Mouse (Mus musculus): ENCODE data around the gene Skil. TPM values are rescaled to one million over a fixed set of nuclear protein-coding genes. Genes with fewer than 3 reads are reported as not detected.

Skil gene
- polyA plus RNA-seq (2016; fragmentation: Nextera tagmentation; extraction: Ambion mirVana): 24.2 and 25.5 TPM in 2 replicates

DNA sequence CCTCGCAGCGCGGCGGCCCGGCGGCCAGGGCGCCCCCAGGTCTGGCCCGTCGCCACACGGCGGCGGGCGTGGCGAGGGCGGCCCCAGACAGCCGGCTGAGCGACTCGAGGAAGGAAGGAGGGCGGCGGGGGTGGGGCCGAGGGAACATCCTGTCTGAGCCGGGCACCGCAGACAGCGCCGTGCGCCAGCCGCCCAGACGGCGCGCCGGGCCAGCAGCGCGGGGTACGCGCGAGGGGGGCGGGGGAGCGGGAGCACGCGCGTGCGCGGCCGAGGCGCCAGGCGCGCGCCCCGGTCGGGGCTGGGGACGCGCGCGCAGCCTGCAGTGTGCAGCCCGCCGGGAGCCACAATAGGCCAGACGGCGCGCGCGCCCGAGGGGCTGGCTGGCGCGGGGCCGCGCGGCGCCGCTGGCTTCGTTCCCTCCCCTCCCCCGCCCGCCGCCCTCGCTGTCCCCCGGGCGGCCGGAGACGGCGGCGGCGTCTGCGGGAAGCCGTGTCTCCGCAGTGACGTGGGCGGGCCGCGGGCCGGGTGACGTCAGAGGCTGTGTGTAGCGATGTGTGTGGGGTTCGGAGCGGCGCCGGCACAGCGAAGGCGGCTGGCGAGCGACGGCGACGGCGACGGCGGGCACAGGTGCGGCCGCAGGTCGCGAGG, at the start of gene Skil:
Gene Skil, plus strand, starts transcription at position 528 of the 648 bp plus-strand sequence.
- WGBS: under 1% methylated on average over 103 of the region's 109 CpGs
- H3K9me3 ChIP-seq: no peaks in the 10 kb centered on the region
- peaks cover 51% of the 10 kb centered on the region for H3K4me1 ChIP-seq
- H3K4me3 ChIP-seq: peak within 1 kb of the TSS; percentile 96
- H3K27ac ChIP-seq: peak within 1 kb of the TSS; percentile 98
- H3K36me3 ChIP-seq (replicated peaks): peaks cover 21% of the 10 kb centered on the region
- H3K27me3 ChIP-seq (ENCODE audit: poor library complexity, severe bottlenecking): peaks cover 22% of the 10 kb centered on the region
- peak; percentile 90 for DNase-seq (ENCODE audit: extremely low spot score, low spot score)

- 80% methylated on average over 3 of the region's 3 CpGs for WGBS
- peaks cover 57% of the 10 kb centered on the region for H3K36me3 ChIP-seq (replicated peaks)
These were observed 47.6 kb upstream of the Skil start for GRCm38 (mm10) chr3:31047263-31047662.

DNA sequence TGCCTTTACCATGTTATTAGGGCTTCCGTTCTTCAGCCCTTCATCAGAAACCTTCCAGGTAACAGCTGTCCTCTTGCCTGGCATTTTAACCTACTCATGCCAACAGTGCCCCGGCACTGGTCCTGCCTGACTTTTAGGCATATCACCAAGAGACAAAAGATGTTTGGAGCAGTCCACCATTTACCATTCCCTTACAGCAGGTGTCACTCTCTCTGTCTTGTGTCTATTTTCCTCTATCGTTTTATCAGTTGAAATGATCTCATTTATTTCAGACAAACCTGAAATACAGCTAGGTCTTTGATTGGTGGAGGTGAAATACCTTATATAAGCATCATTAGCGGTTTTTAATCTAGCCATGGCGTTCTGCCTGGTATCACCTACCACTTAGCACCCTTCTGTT, 45.8 kb upstream of the Skil start:
- no peak overlapping the region for H3K27ac ChIP-seq
- 91% methylated on average over 5 of the region's 5 CpGs for WGBS

More at GRCm38 (mm10) chr3:31047263-31047662, 47.6 kb upstream of the Skil start:
- H3K27ac ChIP-seq: no peak overlapping the region
- no peaks in the 10 kb centered on the region for H3K27me3 ChIP-seq (ENCODE audit: poor library complexity, severe bottlenecking)
- 0 out of 2 replicates have a peak, but pooled peaks cover 4% of the 10 kb centered on the region for H3K4me1 ChIP-seq
- DNase-seq (ENCODE audit: extremely low spot score, low spot score): no peak
- no peaks in the 10 kb centered on the region for H3K9me3 ChIP-seq
- no peak overlapping the region for H3K4me3 ChIP-seq

DNA sequence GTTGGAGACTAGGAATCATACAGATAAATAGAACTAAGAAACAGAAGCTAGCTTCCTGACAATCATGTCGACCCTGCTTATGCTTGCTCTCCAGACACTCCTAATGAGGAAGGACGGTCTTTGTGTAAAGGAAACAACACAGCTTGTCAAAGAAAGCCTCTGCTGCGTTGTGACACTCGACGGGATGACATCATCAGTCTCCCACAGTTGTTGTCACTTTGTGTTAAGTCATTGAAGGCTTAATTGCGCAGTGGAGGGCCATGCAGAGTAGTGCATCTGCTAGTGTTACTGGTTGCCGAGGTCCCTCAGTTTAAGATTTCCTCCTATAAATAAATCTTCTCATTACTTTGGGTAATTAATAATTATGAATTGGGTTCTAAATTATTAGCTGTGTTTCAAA, 44.5 kb upstream of the Skil start:
- H3K36me3 ChIP-seq (replicated peaks): peaks cover 42% of the 10 kb centered on the region
- no peak overlapping the region for H3K4me3 ChIP-seq
- DNase-seq (ENCODE audit: extremely low spot score, low spot score): no peak
- no peak overlapping the region for H3K27ac ChIP-seq
- no peaks in the 10 kb centered on the region for H3K9me3 ChIP-seq
- 0 out of 2 replicates have a peak, but pooled peaks cover 11% of the 10 kb centered on the region for H3K4me1 ChIP-seq
- H3K27me3 ChIP-seq (ENCODE audit: poor library complexity, severe bottlenecking): no peaks in the 10 kb centered on the region
- 78% methylated on average over 7 of the region's 7 CpGs for WGBS

More for the DNA sequence above, 45.8 kb upstream of the Skil start:
- Histone ChIP-seq H3K36me3 (replicated peaks) (peaks cover 45% of the 10 kb centered on the region), H3K9me3 (no peaks in the 10 kb centered on the region), H3K4me3 (no peak overlapping the region), H3K4me1 (0 out of 2 replicates have a peak, but pooled peaks cover 10% of the 10 kb centered on the region), H3K27me3 (ENCODE audit: poor library complexity, severe bottlenecking) (no peaks in the 10 kb centered on the region)
- DNase-seq (ENCODE audit: extremely low spot score, low spot score): no peak

DNA sequence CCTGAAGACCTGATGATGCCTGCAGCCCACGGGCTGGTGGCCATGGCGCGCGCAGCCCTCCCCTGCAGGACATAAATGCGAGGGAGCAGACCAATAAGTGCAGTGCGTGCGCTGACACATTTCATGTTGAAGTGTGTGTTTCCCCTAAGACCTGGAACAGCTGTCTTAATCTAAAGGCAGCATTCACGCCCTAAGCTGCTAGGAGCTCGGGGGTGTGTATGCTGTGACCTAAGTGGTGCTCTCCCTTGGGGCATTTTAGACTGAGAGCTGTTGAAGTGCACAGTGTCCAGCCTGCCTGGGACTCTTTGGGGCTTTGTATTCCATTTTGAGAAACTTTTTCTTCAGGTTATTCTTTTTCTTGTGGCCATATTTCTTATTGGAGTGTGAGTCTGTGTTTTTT, 43.1 kb upstream of the Skil start:
- Histone ChIP-seq H3K27me3 (ENCODE audit: poor library complexity, severe bottlenecking) (no peaks in the 10 kb centered on the region), H3K4me1 (peaks cover 15% of the 10 kb centered on the region), H3K4me3 (no peak overlapping the region), H3K27ac (no peak overlapping the region), H3K9me3 (no peaks in the 10 kb centered on the region), H3K36me3 (replicated peaks) (peaks cover 40% of the 10 kb centered on the region)
- 90% methylated on average over 9 of the region's 9 CpGs for whole genome bisulfite sequencing
- DNase-seq (ENCODE audit: extremely low spot score, low spot score): no peak

DNA sequence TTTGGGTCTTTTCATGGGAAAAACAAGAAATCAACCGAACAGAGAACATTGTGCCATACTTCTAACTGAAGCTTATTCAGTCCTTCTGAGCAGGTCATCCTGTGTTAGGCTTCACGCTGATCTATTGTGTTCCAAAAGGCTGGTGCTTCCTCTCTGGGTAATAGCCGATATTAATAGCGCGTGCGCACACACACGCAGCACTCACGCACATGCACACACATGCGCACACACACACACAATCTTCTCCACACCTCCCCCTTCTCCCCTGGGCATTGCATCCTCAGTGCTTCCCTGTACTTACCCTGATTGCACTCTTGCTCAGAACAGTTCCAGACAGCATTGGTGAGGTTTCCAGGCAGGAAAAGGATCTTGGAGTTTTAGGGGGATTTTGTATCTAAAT, 41.7 kb upstream of the Skil start:
- no peaks in the 10 kb centered on the region for H3K27me3 ChIP-seq (ENCODE audit: poor library complexity, severe bottlenecking)
- WGBS: 95% methylated on average over 9 of the region's 9 CpGs
- DNase-seq (ENCODE audit: extremely low spot score, low spot score): no peak
- no peaks in the 10 kb centered on the region for H3K9me3 ChIP-seq
- peaks cover 19% of the 10 kb centered on the region for H3K4me1 ChIP-seq
- no peak overlapping the region for H3K27ac ChIP-seq
- H3K4me3 ChIP-seq: no peak overlapping the region
- peaks cover 29% of the 10 kb centered on the region for H3K36me3 ChIP-seq (replicated peaks)

DNA sequence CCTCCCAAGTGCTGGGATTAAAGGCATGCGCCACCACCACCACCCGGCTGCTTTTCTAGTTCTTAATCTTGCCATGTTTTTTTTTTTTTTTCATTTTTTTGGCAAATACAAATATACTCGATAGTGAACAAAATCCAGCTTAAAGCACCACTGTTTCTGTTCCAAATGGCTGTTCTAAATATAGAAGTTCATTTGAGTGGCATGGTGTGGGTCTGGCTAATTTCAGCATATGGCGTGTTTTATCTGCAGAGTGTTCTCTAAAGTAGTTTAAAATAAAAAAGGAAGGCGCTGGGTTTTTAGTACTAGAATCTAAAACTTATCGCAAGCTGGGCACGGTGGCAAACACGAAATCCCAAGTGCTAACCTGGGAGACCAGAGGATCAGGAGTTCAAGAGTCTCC, 40.0 kb upstream of the Skil start:
- no peak for DNase-seq (ENCODE audit: extremely low spot score, low spot score)
- no peak overlapping the region for H3K27ac ChIP-seq
- no peak overlapping the region for H3K4me3 ChIP-seq
- H3K36me3 ChIP-seq (replicated peaks): peaks cover 16% of the 10 kb centered on the region
- 95% methylated on average over 8 of the region's 8 CpGs for WGBS
- no peaks in the 10 kb centered on the region for H3K27me3 ChIP-seq (ENCODE audit: poor library complexity, severe bottlenecking)
- no peaks in the 10 kb centered on the region for H3K9me3 ChIP-seq
- H3K4me1 ChIP-seq: peaks cover 19% of the 10 kb centered on the region

DNA sequence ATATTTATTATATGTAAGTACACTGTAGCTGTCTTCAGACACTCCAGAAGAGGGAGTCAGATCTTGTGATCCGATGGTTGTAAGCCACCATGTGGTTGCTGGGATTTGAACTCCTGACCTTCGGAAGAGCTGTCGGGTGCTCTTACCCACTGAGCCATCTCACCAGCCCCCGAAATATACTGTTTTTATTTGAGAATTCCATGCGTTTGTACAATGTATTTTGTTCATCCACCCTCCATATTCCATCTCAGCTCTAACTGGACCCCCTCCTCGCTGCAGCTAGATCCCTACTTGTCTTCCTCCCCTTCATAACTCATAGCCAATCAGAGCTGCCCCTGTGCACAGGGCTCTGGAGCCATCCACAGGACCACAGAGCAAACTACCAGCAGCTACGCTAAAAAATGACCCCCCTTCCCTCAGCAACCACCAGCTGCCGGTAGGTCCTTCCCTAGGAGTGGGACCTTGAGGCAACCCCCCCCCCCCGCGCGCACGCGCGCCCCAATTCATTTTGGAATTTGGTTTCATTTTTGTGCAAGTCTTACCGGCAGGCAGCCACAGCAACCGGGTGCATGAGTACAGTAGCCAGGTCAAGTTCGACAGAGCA, 38.7 kb upstream of the Skil start:
- WGBS: 36% methylated on average over 17 of the region's 17 CpGs
- peak; percentile 49 for DNase-seq (ENCODE audit: extremely low spot score, low spot score)
- Histone ChIP-seq H3K27me3 (ENCODE audit: poor library complexity, severe bottlenecking) (no peaks in the 10 kb centered on the region), H3K9me3 (no peaks in the 10 kb centered on the region), H3K4me3 (peak overlapping the region; percentile 54), H3K4me1 (peaks cover 20% of the 10 kb centered on the region), H3K27ac (peak overlapping the region; percentile 77), H3K36me3 (replicated peaks) (peaks cover 11% of the 10 kb centered on the region)

GRCm38 (mm10) chr3:31056651-31057627, 37.9 kb upstream of the Skil start:
- H3K9me3 ChIP-seq: no peaks in the 10 kb centered on the region
- peak overlapping the region; percentile 54 for H3K4me3 ChIP-seq
- H3K27ac ChIP-seq: peak overlapping the region; percentile 83
- peaks cover 24% of the 10 kb centered on the region for H3K4me1 ChIP-seq
- WGBS: 5% methylated on average over 30 of the region's 30 CpGs
- peak; percentile 74 for DNase-seq (ENCODE audit: extremely low spot score, low spot score)
- H3K36me3 ChIP-seq (replicated peaks): peaks cover 5% of the 10 kb centered on the region; the same call in 1 of the 2 replicates
- H3K27me3 ChIP-seq (ENCODE audit: poor library complexity, severe bottlenecking): no peaks in the 10 kb centered on the region

GRCm38 (mm10) chr3:31060745-31061102, 34.1 kb upstream of the Skil start:
- DNase-seq (ENCODE audit: extremely low spot score, low spot score): no peak
- Histone ChIP-seq H3K9me3 (no peaks in the 10 kb centered on the region), H3K4me3 (no peak overlapping the region), H3K36me3 (replicated peaks) (no peaks in the 10 kb centered on the region), H3K27me3 (ENCODE audit: poor library complexity, severe bottlenecking) (no peaks in the 10 kb centered on the region), H3K4me1 (peaks cover 17% of the 10 kb centered on the region), H3K27ac (peak overlapping the region; percentile 4)
- 86% methylated on average over 8 of the region's 8 CpGs for WGBS

DNA sequence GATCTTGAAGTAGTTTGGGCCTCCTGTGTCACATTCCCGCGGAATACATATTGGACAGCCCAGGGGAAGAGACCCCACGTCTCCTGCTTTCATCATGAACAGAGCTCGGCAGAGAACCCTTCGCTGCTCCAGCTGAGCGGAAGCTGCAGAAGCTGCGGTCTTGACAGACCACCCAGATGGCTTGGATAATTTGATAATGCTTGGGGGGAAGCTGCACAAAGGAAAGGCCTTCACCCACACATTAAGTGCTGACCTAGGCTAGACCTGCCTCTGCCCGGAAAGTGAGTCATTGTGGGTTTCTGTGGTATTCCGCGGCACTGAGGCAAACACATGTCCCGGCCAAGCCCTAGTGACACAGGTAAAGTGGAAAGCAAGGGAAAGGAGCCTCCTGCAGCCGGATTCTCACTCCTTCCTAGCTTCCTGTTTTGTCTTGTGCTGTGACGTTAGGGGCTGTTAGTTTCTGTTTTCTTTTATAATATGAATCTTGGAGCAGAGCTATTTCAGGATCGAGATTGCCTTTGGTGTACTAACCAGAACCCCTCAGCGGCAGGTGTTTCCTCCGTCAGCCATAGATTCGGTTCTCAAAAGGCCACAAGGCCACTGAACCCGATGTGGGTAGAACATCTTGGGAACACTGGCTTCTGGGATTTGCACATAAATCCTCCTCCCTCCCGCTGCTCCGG, 33.6 kb upstream of the Skil start:
- Histone ChIP-seq H3K9me3 (no peaks in the 10 kb centered on the region), H3K4me3 (no peak overlapping the region), H3K4me1 (peaks cover 15% of the 10 kb centered on the region), H3K27ac (peak overlapping the region; percentile 4), H3K36me3 (replicated peaks) (no peaks in the 10 kb centered on the region), H3K27me3 (ENCODE audit: poor library complexity, severe bottlenecking) (no peaks in the 10 kb centered on the region)
- no peak for DNase-seq (ENCODE audit: extremely low spot score, low spot score)
- WGBS: 75% methylated on average over 20 of the region's 20 CpGs

GRCm38 (mm10) chr3:31061786-31062120, 33.1 kb upstream of the Skil start:
- no peak for DNase-seq (ENCODE audit: extremely low spot score, low spot score)
- Histone ChIP-seq H3K27me3 (ENCODE audit: poor library complexity, severe bottlenecking) (no peaks in the 10 kb centered on the region), H3K27ac (0 out of 2 replicates have a peak overlapping the region, but pooled peaks have one; percentile 40), H3K9me3 (no peaks in the 10 kb centered on the region), H3K36me3 (replicated peaks) (no peaks in the 10 kb centered on the region), H3K4me1 (peaks cover 12% of the 10 kb centered on the region), H3K4me3 (no peak overlapping the region)
- 80% methylated on average over 4 of the region's 4 CpGs for WGBS

Data from forebrain, embryonic 10.5 days (tissue).